Mouse (Mus musculus) forebrain, postnatal 0 days (tissue): ENCODE data around the gene Prep. TPM values are rescaled to one million over a fixed set of nuclear protein-coding genes. Genes with fewer than 3 reads are reported as not detected.

Experiments used
- ATAC-seq: fragments of 200-750 bp; cut with Nextera tagmentation; 2 replicates; pipeline ENCODE4 v1.8.0; 2017; ENCODE audit warnings: mild to moderate bottlenecking, moderate library complexity
- DNase-seq: peaks from one replicate; pipeline ENCODE4 v3.0.0-alpha.2; 2015
- H3K27ac ChIP-seq: fragments of 300-500 bp; sonication (generic); 2 replicates; pipeline ENCODE4 v1.5.1; 2014; ENCODE audit warnings: low read depth, mild to moderate bottlenecking, antibody characterized with exemption, low read length, moderate library complexity, mixed read lengths
- H3K27me3 ChIP-seq: fragments of 300-500 bp; sonication (generic); 2 replicates; pipeline ENCODE4 v1.6.1; 2014; ENCODE audit warnings: mild to moderate bottlenecking, low read length, mixed read lengths; ENCODE audit not compliant: insufficient read depth
- H3K36me3 ChIP-seq: fragments of 300-500 bp; sonication (generic); 2 replicates; pipeline ENCODE4 v1.6.1; 2014; ENCODE audit warnings: mild to moderate bottlenecking, moderate library complexity; ENCODE audit not compliant: insufficient read depth
- H3K4me1 ChIP-seq: fragments of 300-500 bp; sonication (generic); 2 replicates; pipeline ENCODE4 v1.6.1; 2014; ENCODE audit warnings: antibody characterized with exemption; ENCODE audit not compliant: insufficient read depth
- H3K4me2 ChIP-seq: fragments of 300-500 bp; sonication (generic); 2 replicates; pipeline ENCODE4 v1.6.1; 2014; ENCODE audit warnings: low read depth, mild to moderate bottlenecking, moderate library complexity
- H3K4me3 ChIP-seq: fragments of 300-500 bp; sonication (generic); 2 replicates; pipeline ENCODE4 v1.5.1; 2014; ENCODE audit warnings: low read depth, low read length, mixed read lengths
- H3K9ac ChIP-seq: fragments of 300-500 bp; sonication (generic); 2 replicates; pipeline ENCODE4 v1.6.1; 2014; ENCODE audit warnings: mild to moderate bottlenecking
- H3K9me3 ChIP-seq: fragments of 300-500 bp; sonication (generic); 2 replicates; pipeline ENCODE4 v1.6.1; 2016; ENCODE audit warnings: low read length
- CTCF ChIP-seq: sonication (generic); IDR thresholded peaks from 2 replicates; pipeline ENCODE4 v1.5.1; 2016; ENCODE audit warnings: antibody characterized with exemption, control low read depth, low read depth
- WGBS: fragments of 180-500 bp; shearing (Covaris S2); extraction: QIAGEN DNeasy Blood & Tissue Kit; methylation state at CpG from one replicate; pipeline ENCODE4 v1.1.7; 2014; 5-methylcytosine and 5-hydroxymethylcytosine counted together
- microRNA-seq, 2 experiments: library from miRNA; unstranded; fragments of <30 nt; microRNA quantifications; one replicate each; pipeline ENCODE4; 2016
- polyA plus RNA-seq: library from polyadenylated mRNA; unstranded; fragments of >200 nt; fragmentation: Nextera tagmentation; extraction: Ambion mirVana; gene quantifications from 2 replicates; pipeline ENCODE4 v1.2.1, GENCODE M21; 2015
- total RNA-seq: library from RNA; depleted of rRNA; stranded (reverse); fragments of >200 nt; gene quantifications from 2 replicates; pipeline ENCODE4 v1.2.3, GENCODE M21; 2014; rRNA removed

The Prep gene
- total and polyA plus RNA-seq, 2 experiments from 2014 or later, result 18.1 to 19.0 TPM

DNA sequence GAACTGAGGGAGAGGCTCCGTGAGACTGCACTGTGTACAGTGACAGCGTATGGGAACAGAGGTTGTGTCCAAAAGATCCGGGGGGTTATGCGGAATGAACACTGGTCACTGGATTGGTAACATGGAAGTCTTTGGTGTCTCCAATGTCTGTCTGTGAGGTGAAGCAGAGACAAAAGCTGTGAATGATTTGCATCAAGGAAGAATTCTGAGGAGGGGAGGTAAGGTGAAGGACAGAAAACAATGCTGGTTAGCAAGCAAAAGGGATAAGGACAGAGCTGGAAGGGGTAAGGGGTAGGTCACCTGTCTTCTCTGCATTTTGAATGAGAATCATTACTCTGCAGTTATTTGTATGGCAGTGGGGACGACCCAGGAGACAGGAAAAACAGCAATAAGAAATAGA, 127.5 kb downstream of the Prep start:
- ATAC-seq (no peak), DNase-seq (no peak)
- WGBS, result 82% methylated on average over 5 of the region's 5 CpGs
- Histone ChIP-seq H3K27me3 (no peaks in the 10 kb centered on the region), H3K9me3 (no peaks in the 10 kb centered on the region), H3K4me1 (no peaks in the 10 kb centered on the region), H3K36me3 (no peaks in the 10 kb centered on the region), H3K27ac (no peak overlapping the region), H3K4me3 (no peak overlapping the region), H3K9ac (no peak overlapping the region), H3K4me2 (no peak overlapping the region)
- TF ChIP-seq CTCF, result no peak

DNA sequence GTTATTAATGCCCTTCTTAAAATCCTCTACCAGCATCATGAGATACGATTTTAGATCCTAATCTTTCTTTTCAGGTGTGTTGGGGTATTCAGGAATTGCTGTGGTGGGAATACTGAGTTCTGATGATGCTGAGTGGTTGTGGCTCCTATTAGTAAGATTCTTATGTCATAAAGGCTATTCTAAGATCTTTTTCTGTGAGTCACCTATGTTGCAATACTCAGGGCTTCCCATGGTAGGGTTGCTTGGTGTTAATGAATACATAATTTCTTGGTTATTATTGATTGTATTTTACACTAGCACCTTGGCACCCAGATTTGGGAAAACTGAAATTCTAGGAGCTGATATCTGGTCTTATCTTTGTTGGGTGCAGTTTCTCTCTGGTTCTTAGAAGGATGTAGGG, 137.6 kb downstream of the Prep start:
- no peak for TF ChIP-seq CTCF
- ATAC-seq, result no peak
- WGBS, result 60% methylated on average over 1 of the region's 1 CpGs
- Histone ChIP-seq H3K27me3 (no peaks in the 10 kb centered on the region), H3K27ac (no peak overlapping the region), H3K4me3 (no peak overlapping the region), H3K4me1 (no peaks in the 10 kb centered on the region), H3K4me2 (no peak overlapping the region), H3K36me3 (no peaks in the 10 kb centered on the region), H3K9me3 (no peaks in the 10 kb centered on the region), H3K9ac (no peak overlapping the region)
- no peak for DNase-seq

DNA sequence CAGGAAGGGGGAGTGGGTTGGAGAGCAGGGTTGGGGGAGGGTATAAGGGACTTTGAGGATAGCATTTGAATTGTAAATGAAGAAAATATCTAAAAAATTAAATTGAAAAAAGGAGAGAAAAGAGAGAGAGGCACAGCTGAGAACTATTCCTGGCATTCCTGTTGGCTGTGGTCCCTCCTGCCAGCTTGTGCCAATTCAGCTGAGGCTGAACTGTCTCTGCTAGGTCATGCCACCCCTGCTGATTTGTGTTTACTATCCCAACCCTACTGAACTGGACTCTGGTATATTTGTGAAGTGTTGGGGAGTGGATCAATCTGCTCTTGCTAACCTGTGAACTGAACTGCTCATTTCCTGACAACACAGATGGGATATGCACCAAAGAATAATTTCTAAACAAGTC, 143.2 kb downstream of the Prep start:
- no peak overlapping the region for H3K27ac ChIP-seq
- no peaks in the 10 kb centered on the region for H3K27me3 ChIP-seq
- H3K9ac ChIP-seq, result no peak overlapping the region
- no peaks in the 10 kb centered on the region for H3K36me3 ChIP-seq
- H3K4me2 ChIP-seq, result no peak overlapping the region
- no peak overlapping the region for H3K4me3 ChIP-seq
- H3K9me3 ChIP-seq, result no peaks in the 10 kb centered on the region
- no peak for TF ChIP-seq CTCF
- DNase-seq (no peak), ATAC-seq (no peak)
- no peaks in the 10 kb centered on the region for H3K4me1 ChIP-seq

DNA sequence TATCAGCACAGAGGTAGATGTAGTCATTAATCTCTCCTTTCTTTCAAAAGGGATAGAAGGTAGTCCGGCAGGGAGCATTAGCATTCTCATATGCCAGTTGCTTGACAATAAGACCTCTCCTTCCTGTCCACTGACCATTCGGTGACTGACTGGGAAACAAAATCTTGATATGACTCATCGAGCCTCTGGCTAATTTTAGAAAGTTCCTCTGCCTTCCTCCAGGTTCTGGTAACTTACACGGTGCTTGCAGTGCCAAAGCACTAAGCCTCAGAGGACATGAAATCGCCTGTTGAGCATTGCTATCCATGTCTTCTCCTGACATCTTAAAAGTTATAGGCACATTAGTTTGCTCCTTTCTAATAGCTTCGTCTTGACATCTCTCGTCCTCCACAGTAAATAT, 149.7 kb downstream of the Prep start:
- no peak for TF ChIP-seq CTCF

More for the DNA sequence above, 149.7 kb downstream of the Prep start:
- Histone ChIP-seq H3K36me3 (no peaks in the 10 kb centered on the region), H3K9me3 (no peaks in the 10 kb centered on the region), H3K27me3 (no peaks in the 10 kb centered on the region), H3K4me2 (no peak overlapping the region), H3K9ac (no peak overlapping the region), H3K27ac (no peak overlapping the region), H3K4me1 (no peaks in the 10 kb centered on the region), H3K4me3 (no peak overlapping the region)
- no peak for DNase-seq
- 89% methylated on average over 7 of the region's 7 CpGs for WGBS
- ATAC-seq, result no peak

Small RNAs within 50 kb of the gene (microRNA-seq; reads per million reads assigned to microRNA genes)
- 0 reads per million in 2 experiments for gene Gm23766

Other genes with a start within 250 kb of the Prep start
- gene Popdc3, start 110.9 kb downstream of the Prep start, total RNA-seq, result 2.3 and 2.6 TPM in 2 replicates
- 1.6 and 2.9 TPM in 2 replicates for gene Popdc3, start 110.9 kb downstream of the Prep start, polyA plus RNA-seq